Mouse (Mus musculus): Measurements from ENCODE around the gene Fam181a. TPM values are rescaled to one million over a fixed set of nuclear protein-coding genes. Genes with fewer than 3 reads are reported as not detected.

Gene Fam181a
- polyA plus RNA-seq, 1 experiment from 2014 or later = 0.35 TPM

- Histone ChIP-seq H3K4me2 (replicated peaks; ENCODE audit: low read depth, low read length) (no peak overlapping the region), H3K9me3 (ENCODE audit: low read length) (no peaks in the 10 kb centered on the region), H3K4me3 (ENCODE audit: low read depth, low read length) (no peak overlapping the region), H3K4me1 (ENCODE audit: insufficient read depth, low read depth, low read length) (no peaks in the 10 kb centered on the region), H3K27me3 (replicated peaks; ENCODE audit: insufficient read depth, low read length) (no peaks in the 10 kb centered on the region), H3K9ac (replicated peaks; ENCODE audit: low read depth) (no peak overlapping the region), H3K36me3 (ENCODE audit: insufficient read depth, low read length) (no peaks in the 10 kb centered on the region), H3K27ac (ENCODE audit: low read length) (no peak overlapping the region)
- no peak for ATAC-seq
- DNase-seq (ENCODE audit: low spot score) = no peak
- no peak for TF ChIP-seq CTCF (IDR thresholded peaks at IDR 0.05)
- no peak for TF ChIP-seq EP300 (IDR thresholded peaks at IDR 0.05)
- 75% methylated on average over 6 of the region's 6 CpGs for WGBS
These were observed 2.5 kb downstream of the Fam181a start for GRCm38 (mm10) chr12:103313274-103313673.

- H3K9ac ChIP-seq (replicated peaks; ENCODE audit: low read depth) = no peak overlapping the region
- H3K4me3 ChIP-seq (ENCODE audit: low read depth, low read length) = no peak overlapping the region
- DNase-seq (ENCODE audit: low spot score) = peak; percentile 21
- no peaks in the 10 kb centered on the region for H3K27me3 ChIP-seq (replicated peaks; ENCODE audit: insufficient read depth, low read length)
- no peaks in the 10 kb centered on the region for H3K9me3 ChIP-seq (ENCODE audit: low read length)
- no peak for ATAC-seq
- no peaks in the 10 kb centered on the region for H3K4me1 ChIP-seq (ENCODE audit: insufficient read depth, low read depth, low read length)
- H3K36me3 ChIP-seq (ENCODE audit: insufficient read depth, low read length) = no peaks in the 10 kb centered on the region
- TF ChIP-seq EP300 (IDR thresholded peaks at IDR 0.05) (no peak), CTCF (IDR thresholded peaks at IDR 0.05) (no peak)
- no peak overlapping the region for H3K4me2 ChIP-seq (replicated peaks; ENCODE audit: low read depth, low read length)
- WGBS = 53% methylated on average over 21 of the region's 21 CpGs
- H3K27ac ChIP-seq (ENCODE audit: low read length) = no peak overlapping the region
These were observed 3.3 kb downstream of the Fam181a start for GRCm38 (mm10) chr12:103313871-103314639.

GRCm38 (mm10) chr12:103314640-103315361 is 4.0 kb downstream of the Fam181a start:
- DNase-seq (ENCODE audit: low spot score) (no peak), ATAC-seq (no peak)

GRCm38 (mm10) chr12:103315831-103316545 is 5.2 kb downstream of the Fam181a start:
- Histone ChIP-seq H3K4me3 (ENCODE audit: low read depth, low read length) (no peak overlapping the region), H3K4me1 (ENCODE audit: insufficient read depth, low read depth, low read length) (no peaks in the 10 kb centered on the region), H3K27me3 (replicated peaks; ENCODE audit: insufficient read depth, low read length) (no peaks in the 10 kb centered on the region), H3K36me3 (ENCODE audit: insufficient read depth, low read length) (no peaks in the 10 kb centered on the region), H3K27ac (ENCODE audit: low read length) (no peak overlapping the region), H3K4me2 (replicated peaks; ENCODE audit: low read depth, low read length) (no peak overlapping the region), H3K9me3 (ENCODE audit: low read length) (no peaks in the 10 kb centered on the region), H3K9ac (replicated peaks; ENCODE audit: low read depth) (no peak overlapping the region)
- ATAC-seq = no peak
- WGBS = 58% methylated on average over 20 of the region's 20 CpGs
- DNase-seq (ENCODE audit: low spot score) = no peak
- TF ChIP-seq CTCF (IDR thresholded peaks at IDR 0.05) = no peak
- no peak for TF ChIP-seq EP300 (IDR thresholded peaks at IDR 0.05)

More at GRCm38 (mm10) chr12:103314640-103315361, 4.0 kb downstream of the Fam181a start:
- H3K4me2 ChIP-seq (replicated peaks; ENCODE audit: low read depth, low read length) = peak overlapping the region; percentile 25; the same call in 1 of the 2 replicates
- no peak overlapping the region for H3K27ac ChIP-seq (ENCODE audit: low read length)
- no peak overlapping the region for H3K4me3 ChIP-seq (ENCODE audit: low read depth, low read length)
- H3K9ac ChIP-seq (replicated peaks; ENCODE audit: low read depth) = no peak overlapping the region
- no peak for TF ChIP-seq CTCF (IDR thresholded peaks at IDR 0.05)
- no peak for TF ChIP-seq EP300 (IDR thresholded peaks at IDR 0.05)
- H3K36me3 ChIP-seq (ENCODE audit: insufficient read depth, low read length) = no peaks in the 10 kb centered on the region
- WGBS = 5% methylated on average over 24 of the region's 25 CpGs
- H3K9me3 ChIP-seq (ENCODE audit: low read length) = no peaks in the 10 kb centered on the region
- no peaks in the 10 kb centered on the region for H3K4me1 ChIP-seq (ENCODE audit: insufficient read depth, low read depth, low read length)
- H3K27me3 ChIP-seq (replicated peaks; ENCODE audit: insufficient read depth, low read length) = no peaks in the 10 kb centered on the region

DNA sequence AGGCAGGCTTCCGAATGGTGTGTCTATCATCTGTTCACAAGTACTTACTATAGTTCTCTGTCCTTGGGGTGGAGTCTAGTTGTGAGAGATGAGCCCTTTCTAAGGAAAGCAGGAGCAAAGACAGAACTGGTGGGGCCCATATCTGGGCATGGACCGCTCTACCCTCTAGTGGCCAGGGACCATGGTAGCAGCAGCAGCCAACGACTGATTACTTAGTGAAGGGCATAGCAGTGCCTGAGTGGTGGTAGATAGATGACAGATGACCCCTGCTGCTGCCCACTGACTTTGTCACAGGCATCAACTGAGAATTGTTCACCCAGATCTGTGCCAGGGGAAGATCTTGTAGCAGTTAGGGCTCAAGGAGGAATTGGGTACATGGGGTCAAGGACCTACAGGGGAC is 12.0 kb downstream of the Fam181a start:
- H3K36me3 ChIP-seq (ENCODE audit: insufficient read depth, low read length) = no peaks in the 10 kb centered on the region
- no peak overlapping the region for H3K4me3 ChIP-seq (ENCODE audit: low read depth, low read length)
- no peaks in the 10 kb centered on the region for H3K4me1 ChIP-seq (ENCODE audit: insufficient read depth, low read depth, low read length)
- no peak overlapping the region for H3K4me2 ChIP-seq (replicated peaks; ENCODE audit: low read depth, low read length)
- DNase-seq (ENCODE audit: low spot score) (no peak), ATAC-seq (no peak)
- 30% methylated on average over 3 of the region's 3 CpGs for WGBS
- H3K27ac ChIP-seq (ENCODE audit: low read length) = no peak overlapping the region
- no peaks in the 10 kb centered on the region for H3K9me3 ChIP-seq (ENCODE audit: low read length)
- H3K27me3 ChIP-seq (replicated peaks; ENCODE audit: insufficient read depth, low read length) = peaks cover 7% of the 10 kb centered on the region; the same call in 1 of the 2 replicates
- H3K9ac ChIP-seq (replicated peaks; ENCODE audit: low read depth) = no peak overlapping the region
- peak; percentile 76 for TF ChIP-seq CTCF (IDR thresholded peaks at IDR 0.05)
- no peak for TF ChIP-seq EP300 (IDR thresholded peaks at IDR 0.05)
